Mouse (Mus musculus) midbrain, embryonic 16.5 days (tissue): ENCODE data around the gene Cyp2c29. TPM values are rescaled to one million over a fixed set of nuclear protein-coding genes. Genes with fewer than 3 reads are reported as not detected.
"Not testable (repeated sequence)": the region's sequence is repeated elsewhere in the genome, so short reads cannot be mapped to it uniquely, and the experiment has no call there.

Experiments
- ATAC-seq: fragments of 200-750 bp; cut with Nextera tagmentation; 2 replicates; pipeline ENCODE4 v1.8.0; 2017; ENCODE audit warnings: moderate TSS enrichment
- H3K27ac ChIP-seq: fragments of 300-500 bp; sonication (generic); 2 replicates; pipeline ENCODE4 v1.5.1; 2014; ENCODE audit warnings: mild to moderate bottlenecking, low read length, mixed read lengths
- H3K27me3 ChIP-seq: fragments of 300-500 bp; sonication (generic); 2 replicates; pipeline ENCODE4 v1.6.1; 2014; ENCODE audit warnings: low read depth, low read length, mixed read lengths; ENCODE audit not compliant: control insufficient read depth, insufficient read depth
- H3K36me3 ChIP-seq: fragments of 300-500 bp; sonication (generic); 2 replicates; pipeline ENCODE4 v1.6.1; 2014; ENCODE audit warnings: mild to moderate bottlenecking, low read length, moderate library complexity, mixed read lengths; ENCODE audit not compliant: control insufficient read depth, insufficient read depth
- H3K4me1 ChIP-seq: fragments of 300-500 bp; sonication (generic); 2 replicates; pipeline ENCODE4 v1.6.1; 2014; ENCODE audit warnings: mild to moderate bottlenecking, low read length, mixed read lengths; ENCODE audit not compliant: control insufficient read depth, insufficient read depth
- H3K4me2 ChIP-seq: fragments of 300-500 bp; sonication (generic); 2 replicates; pipeline ENCODE4 v1.6.1; 2014; ENCODE audit warnings: mild to moderate bottlenecking, low read length, mixed read lengths
- H3K4me3 ChIP-seq: fragments of 300-500 bp; sonication (generic); 2 replicates; pipeline ENCODE4 v1.5.1; 2014; ENCODE audit warnings: low read depth, mild to moderate bottlenecking, low read length, moderate library complexity, mixed read lengths
- H3K9ac ChIP-seq: fragments of 300-500 bp; sonication (generic); 2 replicates; pipeline ENCODE4 v1.6.1; 2014; ENCODE audit warnings: low read depth, low read length, mixed read lengths
- H3K9me3 ChIP-seq: fragments of 300-500 bp; sonication (generic); replicated peaks from 2 replicates; pipeline ENCODE4 v1.6.1; 2014; ENCODE audit warnings: mild to moderate bottlenecking, low read length, mixed read lengths; ENCODE audit not compliant: control insufficient read depth, poor library complexity, severe bottlenecking
- WGBS: fragments of 180-500 bp; shearing (Covaris S2); extraction: QIAGEN DNeasy Blood & Tissue Kit; methylation state at CpG from one replicate; pipeline ENCODE4 v1.1.7; 2014; 5-methylcytosine and 5-hydroxymethylcytosine counted together
- polyA plus RNA-seq: library from polyadenylated mRNA; unstranded; fragments of >200 nt; fragmentation: Nextera tagmentation; extraction: Ambion mirVana; gene quantifications from 2 replicates; pipeline ENCODE4 v1.2.1, GENCODE M21; 2015

The Cyp2c29 gene
- not detected in 2 replicates for polyA plus RNA-seq

- H3K9me3 ChIP-seq, ATAC-seq: not testable (repeated sequence)
Measured at GRCm38 (mm10) chr19:39269105-39269504, at the start of gene Cyp2c29. Cyp2c29 (plus strand) TSS chr19:39269405.

GRCm38 (mm10) chr19:39267036-39267435, 2.2 kb upstream of the Cyp2c29 start:
- not testable (repeated sequence) for H3K27ac ChIP-seq, H3K9me3 ChIP-seq, H3K4me2 ChIP-seq, H3K4me3 ChIP-seq, H3K4me1 ChIP-seq, H3K27me3 ChIP-seq, H3K9ac ChIP-seq, H3K36me3 ChIP-seq, ATAC-seq
- 72% methylated on average over 2 of the region's 2 CpGs for WGBS

More at GRCm38 (mm10) chr19:39269105-39269504, at the start of gene Cyp2c29:
- not testable (repeated sequence) for H3K36me3 ChIP-seq, H3K4me3 ChIP-seq, H3K27ac ChIP-seq, H3K4me2 ChIP-seq, H3K9ac ChIP-seq, H3K27me3 ChIP-seq, H3K4me1 ChIP-seq
- WGBS, result no CpG with 5 or more reads among the region's 1 CpGs

- no peak for ATAC-seq
- H3K4me2 ChIP-seq, result no peak overlapping the region
- H3K4me3 ChIP-seq, result no peak overlapping the region
- H3K36me3 ChIP-seq, result no peaks in the 10 kb centered on the region
- H3K27ac ChIP-seq, result no peak overlapping the region
- peaks cover 9% of the 10 kb centered on the region; the same call in 1 of the 2 replicates for H3K9me3 ChIP-seq
- no peaks in the 10 kb centered on the region for H3K27me3 ChIP-seq
- no peak overlapping the region for H3K9ac ChIP-seq
- H3K4me1 ChIP-seq, result no peaks in the 10 kb centered on the region
Measured at GRCm38 (mm10) chr19:39282801-39283200, 13.6 kb downstream of the Cyp2c29 start.

GRCm38 (mm10) chr19:39285637-39286036, 16.4 kb downstream of the Cyp2c29 start:
- Histone ChIP-seq H3K27me3 (no peaks in the 10 kb centered on the region), H3K4me2 (no peak overlapping the region), H3K27ac (no peak overlapping the region)

GRCm38 (mm10) chr19:39286825-39287224, 17.6 kb downstream of the Cyp2c29 start:
- no peak for ATAC-seq
- 76% methylated on average over 4 of the region's 4 CpGs for WGBS
- no peaks in the 10 kb centered on the region for H3K27me3 ChIP-seq
- no peak overlapping the region for H3K4me2 ChIP-seq
- H3K36me3 ChIP-seq, result no peaks in the 10 kb centered on the region
- H3K9ac ChIP-seq, result no peak overlapping the region
- H3K4me1 ChIP-seq, result no peaks in the 10 kb centered on the region
- H3K9me3 ChIP-seq, result peaks cover 14% of the 10 kb centered on the region; the same call in 1 of the 2 replicates
- no peak overlapping the region for H3K4me3 ChIP-seq
- H3K27ac ChIP-seq, result no peak overlapping the region

More at GRCm38 (mm10) chr19:39285637-39286036, 16.4 kb downstream of the Cyp2c29 start:
- Histone ChIP-seq H3K9me3 (peaks cover 13% of the 10 kb centered on the region; the same call in 1 of the 2 replicates), H3K36me3 (no peaks in the 10 kb centered on the region), H3K4me3 (no peak overlapping the region), H3K9ac (no peak overlapping the region), H3K4me1 (no peaks in the 10 kb centered on the region)
- no peak for ATAC-seq

GRCm38 (mm10) chr19:39288978-39289377, 19.8 kb downstream of the Cyp2c29 start:
- WGBS, result 66% methylated on average over 3 of the region's 3 CpGs
- Histone ChIP-seq H3K4me1 (no peaks in the 10 kb centered on the region), H3K27me3 (no peaks in the 10 kb centered on the region), H3K27ac (no peak overlapping the region), H3K9ac (no peak overlapping the region), H3K9me3 (peaks cover 12% of the 10 kb centered on the region; the same call in 1 of the 2 replicates), H3K36me3 (no peaks in the 10 kb centered on the region), H3K4me2 (no peak overlapping the region), H3K4me3 (no peak overlapping the region)
- ATAC-seq, result no peak

Other genes with a start within 250 kb of the Cyp2c29 start
- 0.09 TPM in 1 of 2 replicates, not detected in the other for gene Cyp2c65, start 208.4 kb upstream of the Cyp2c29 start, polyA plus RNA-seq
- not detected in 2 replicates for gene Cyp2c66, start 155.5 kb upstream of the Cyp2c29 start, polyA plus RNA-seq
- not detected in 2 replicates for gene Cyp2c38, start 193.7 kb downstream of the Cyp2c29 start, polyA plus RNA-seq
- not detected in 2 replicates for gene Cyp2c39, start 241.5 kb downstream of the Cyp2c29 start, polyA plus RNA-seq